Mouse (Mus musculus): ENCODE data around the gene Dclk2. TPM values are rescaled to one million over a fixed set of nuclear protein-coding genes. Genes with fewer than 3 reads are reported as not detected.
A peak's percentile ranks its signal among the peaks of the same experiment; 100 is the strongest.

Dclk2 gene
- polyA plus RNA-seq, 1 experiment from 2014 or later = 12.0 TPM

DNA sequence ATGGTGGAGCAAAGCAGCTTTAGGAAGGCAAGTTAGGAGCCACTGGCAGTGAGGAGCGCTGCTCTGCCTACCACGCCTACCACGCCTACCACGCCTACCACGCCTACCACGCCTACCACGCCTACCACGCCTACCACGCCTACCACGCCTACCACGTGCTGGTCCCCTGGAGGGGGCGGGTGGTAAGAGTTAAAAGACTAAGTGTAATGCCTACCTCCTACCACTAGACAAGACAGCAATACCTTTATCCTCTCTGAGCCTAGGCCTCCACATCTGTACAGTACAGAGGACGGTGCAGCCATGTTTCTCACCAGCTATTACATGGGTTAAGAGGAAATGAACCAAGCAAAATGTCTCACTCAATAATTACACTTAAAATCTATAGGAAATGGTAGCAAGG, 5.4 kb downstream of the Dclk2 start:
- ATAC-seq (replicated peaks; ENCODE audit: insufficient number of reproducible peaks, low FRiP score, low TSS enrichment, low read depth) (no peak), DNase-seq (ENCODE audit: low spot score) (no peak)
- 46% methylated on average over 13 of the region's 13 CpGs for whole genome bisulfite sequencing

DNA sequence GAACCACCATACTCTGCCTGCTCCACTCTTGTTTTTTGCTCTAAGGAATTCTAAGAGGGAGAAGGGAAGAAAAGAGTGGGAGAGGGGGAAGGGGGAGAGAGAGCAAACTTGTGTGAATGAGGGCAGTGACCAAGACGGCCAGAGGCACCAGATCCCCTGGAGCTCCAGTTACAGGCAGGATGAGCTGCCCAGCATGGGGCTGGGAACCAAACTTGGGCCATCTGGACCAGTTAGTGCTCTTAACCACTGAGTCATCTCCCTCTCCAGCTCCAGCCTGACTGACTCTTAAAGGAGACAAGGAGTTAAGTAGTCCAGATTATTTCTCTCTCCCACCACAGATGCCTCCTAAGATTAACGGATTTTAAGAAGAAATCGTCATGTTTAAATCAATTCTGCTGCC, 6.3 kb downstream of the Dclk2 start:
- Histone ChIP-seq H3K4me3 (ENCODE audit: low read depth, low read length) (no peak overlapping the region), H3K36me3 (replicated peaks; ENCODE audit: control insufficient read depth, insufficient read depth, low read depth, low read length) (no peaks in the 10 kb centered on the region), H3K27ac (replicated peaks; ENCODE audit: low read depth, low read length) (no peak overlapping the region), H3K4me1 (ENCODE audit: control insufficient read depth, insufficient read depth, low read length) (no peaks in the 10 kb centered on the region), H3K4me2 (ENCODE audit: low read depth, low read length) (no peak overlapping the region), H3K27me3 (ENCODE audit: control insufficient read depth, insufficient read depth, low read length) (peaks cover 5% of the 10 kb centered on the region), H3K9ac (replicated peaks; ENCODE audit: low read length) (no peak overlapping the region), H3K9me3 (replicated peaks; ENCODE audit: control insufficient read depth, low read length) (no peaks in the 10 kb centered on the region)
- DNase-seq (ENCODE audit: low spot score) (no peak), ATAC-seq (replicated peaks; ENCODE audit: insufficient number of reproducible peaks, low FRiP score, low TSS enrichment, low read depth) (no peak)
- 72% methylated on average over 3 of the region's 3 CpGs for WGBS

More for the DNA sequence above, 5.4 kb downstream of the Dclk2 start:
- H3K27me3 ChIP-seq (ENCODE audit: control insufficient read depth, insufficient read depth, low read length) = peaks cover 5% of the 10 kb centered on the region
- H3K36me3 ChIP-seq (replicated peaks; ENCODE audit: control insufficient read depth, insufficient read depth, low read depth, low read length) = no peaks in the 10 kb centered on the region
- H3K27ac ChIP-seq (replicated peaks; ENCODE audit: low read depth, low read length) = no peak overlapping the region
- H3K4me1 ChIP-seq (ENCODE audit: control insufficient read depth, insufficient read depth, low read length) = no peaks in the 10 kb centered on the region
- no peak overlapping the region for H3K4me2 ChIP-seq (ENCODE audit: low read depth, low read length)
- H3K4me3 ChIP-seq (ENCODE audit: low read depth, low read length) = no peak overlapping the region
- H3K9ac ChIP-seq (replicated peaks; ENCODE audit: low read length) = no peak overlapping the region
- H3K9me3 ChIP-seq (replicated peaks; ENCODE audit: control insufficient read depth, low read length) = no peaks in the 10 kb centered on the region

DNA sequence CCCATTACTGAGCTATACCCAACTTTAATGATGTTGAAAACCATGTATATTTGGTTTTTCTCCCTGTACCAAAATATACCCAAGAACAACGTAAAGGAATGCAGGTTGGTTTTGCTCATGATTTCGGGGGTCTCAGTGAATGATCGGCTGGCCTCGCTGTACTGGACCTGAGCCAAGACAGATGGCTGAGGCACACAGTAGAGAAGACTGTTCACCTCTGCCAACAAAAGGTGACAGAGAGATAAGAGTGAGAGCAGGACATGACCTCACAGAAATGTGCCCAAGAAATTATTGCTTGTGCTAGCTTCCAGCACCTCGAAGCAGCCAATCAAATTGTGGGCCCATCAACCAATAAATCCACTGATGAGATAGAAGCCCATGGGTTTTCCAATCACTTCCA, 22.3 kb downstream of the Dclk2 start:
- H3K27me3 ChIP-seq (ENCODE audit: control insufficient read depth, insufficient read depth, low read length) = no peaks in the 10 kb centered on the region
- WGBS = 92% methylated on average over 5 of the region's 5 CpGs
- H3K27ac ChIP-seq (replicated peaks; ENCODE audit: low read depth, low read length) = no peak overlapping the region
- no peak overlapping the region for H3K4me3 ChIP-seq (ENCODE audit: low read depth, low read length)
- H3K9ac ChIP-seq (replicated peaks; ENCODE audit: low read length) = no peak overlapping the region
- no peak for DNase-seq (ENCODE audit: low spot score)
- H3K9me3 ChIP-seq (replicated peaks; ENCODE audit: control insufficient read depth, low read length) = no peaks in the 10 kb centered on the region
- no peaks in the 10 kb centered on the region; the same call in 1 of the 2 replicates for H3K36me3 ChIP-seq (replicated peaks; ENCODE audit: control insufficient read depth, insufficient read depth, low read depth, low read length)
- H3K4me1 ChIP-seq (ENCODE audit: control insufficient read depth, insufficient read depth, low read length) = no peaks in the 10 kb centered on the region
- no peak overlapping the region for H3K4me2 ChIP-seq (ENCODE audit: low read depth, low read length)
- ATAC-seq (replicated peaks; ENCODE audit: insufficient number of reproducible peaks, low FRiP score, low TSS enrichment, low read depth) = no peak

DNA sequence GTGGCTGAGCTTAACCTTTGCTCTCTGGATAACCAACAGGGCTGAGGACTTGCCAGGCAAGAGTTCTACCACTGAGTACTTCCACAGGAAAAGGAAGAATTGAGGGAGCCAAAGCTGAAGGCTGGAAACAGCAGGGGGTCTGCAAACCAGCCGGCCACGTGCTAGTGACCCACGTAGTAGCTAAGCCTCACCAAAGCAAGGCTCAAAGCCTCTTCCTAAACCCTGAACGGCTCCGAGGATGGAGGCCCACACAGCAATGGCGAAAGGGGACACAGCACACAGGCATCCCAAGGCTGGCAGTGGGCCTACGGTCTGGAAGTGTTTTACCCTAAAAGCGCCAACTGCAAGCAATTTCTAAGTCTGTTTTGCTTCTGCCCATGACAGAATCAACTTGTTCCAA, 23.1 kb downstream of the Dclk2 start:
- H3K9me3 ChIP-seq (replicated peaks; ENCODE audit: control insufficient read depth, low read length) = no peaks in the 10 kb centered on the region
- no peak overlapping the region for H3K4me2 ChIP-seq (ENCODE audit: low read depth, low read length)
- H3K27ac ChIP-seq (replicated peaks; ENCODE audit: low read depth, low read length) = no peak overlapping the region; the same call in 1 of the 2 replicates
- WGBS = 50% methylated on average over 8 of the region's 8 CpGs
- no peaks in the 10 kb centered on the region for H3K4me1 ChIP-seq (ENCODE audit: control insufficient read depth, insufficient read depth, low read length)
- H3K27me3 ChIP-seq (ENCODE audit: control insufficient read depth, insufficient read depth, low read length) = no peaks in the 10 kb centered on the region
- no peak overlapping the region for H3K4me3 ChIP-seq (ENCODE audit: low read depth, low read length)
- no peaks in the 10 kb centered on the region for H3K36me3 ChIP-seq (replicated peaks; ENCODE audit: control insufficient read depth, insufficient read depth, low read depth, low read length)
- H3K9ac ChIP-seq (replicated peaks; ENCODE audit: low read length) = no peak overlapping the region
- DNase-seq (ENCODE audit: low spot score) (peak; percentile 13), ATAC-seq (replicated peaks; ENCODE audit: insufficient number of reproducible peaks, low FRiP score, low TSS enrichment, low read depth) (no peak)

DNA sequence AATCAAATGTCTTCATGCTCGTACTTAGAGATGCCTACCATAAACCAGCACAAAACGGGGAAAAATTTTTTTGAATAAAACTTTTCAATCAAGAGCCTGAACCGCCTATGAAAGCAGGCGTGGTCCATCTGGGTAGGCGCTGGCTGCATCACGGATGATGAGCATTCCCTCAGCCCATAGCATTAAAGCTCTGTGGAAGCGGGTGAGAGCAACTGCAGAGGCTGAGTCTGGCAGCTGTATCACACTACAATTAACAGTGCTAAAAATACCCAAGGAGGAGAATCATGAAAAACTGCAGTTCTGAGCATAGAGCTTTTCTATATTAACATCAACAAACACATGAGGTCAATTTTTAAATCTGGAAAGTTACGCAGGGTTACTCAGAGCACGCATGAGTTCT, 23.6 kb downstream of the Dclk2 start:
- DNase-seq (ENCODE audit: low spot score) (no peak), ATAC-seq (replicated peaks; ENCODE audit: insufficient number of reproducible peaks, low FRiP score, low TSS enrichment, low read depth) (no peak)
- no peaks in the 10 kb centered on the region for H3K4me1 ChIP-seq (ENCODE audit: control insufficient read depth, insufficient read depth, low read length)
- H3K9me3 ChIP-seq (replicated peaks; ENCODE audit: control insufficient read depth, low read length) = no peaks in the 10 kb centered on the region
- WGBS = 82% methylated on average over 9 of the region's 9 CpGs
- no peak overlapping the region for H3K4me2 ChIP-seq (ENCODE audit: low read depth, low read length)
- no peaks in the 10 kb centered on the region for H3K27me3 ChIP-seq (ENCODE audit: control insufficient read depth, insufficient read depth, low read length)
- no peak overlapping the region for H3K27ac ChIP-seq (replicated peaks; ENCODE audit: low read depth, low read length)
- no peak overlapping the region for H3K4me3 ChIP-seq (ENCODE audit: low read depth, low read length)
- H3K9ac ChIP-seq (replicated peaks; ENCODE audit: low read length) = no peak overlapping the region
- no peaks in the 10 kb centered on the region for H3K36me3 ChIP-seq (replicated peaks; ENCODE audit: control insufficient read depth, insufficient read depth, low read depth, low read length)

DNA sequence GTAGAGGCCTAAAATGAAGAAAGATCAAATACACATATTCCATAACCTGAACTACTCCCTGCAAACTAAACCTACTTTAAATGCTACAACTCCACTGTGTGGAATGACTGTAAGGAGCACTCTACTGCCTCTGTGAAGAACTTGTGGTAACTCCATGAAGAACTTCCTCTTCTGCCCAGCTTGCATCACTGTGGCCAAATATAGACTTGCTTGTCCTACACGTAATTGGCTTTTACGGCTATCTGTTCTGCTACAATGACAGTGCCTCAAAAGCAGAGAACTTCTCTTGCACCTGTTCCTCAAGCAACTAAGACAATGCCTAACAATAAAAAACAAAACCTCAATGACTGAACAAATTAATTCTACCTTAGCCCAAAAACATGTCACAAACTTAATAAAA, 26.2 kb downstream of the Dclk2 start:
- no peak for ATAC-seq (replicated peaks; ENCODE audit: insufficient number of reproducible peaks, low FRiP score, low TSS enrichment, low read depth)
- DNase-seq (ENCODE audit: low spot score) = no peak
- H3K27me3 ChIP-seq (ENCODE audit: control insufficient read depth, insufficient read depth, low read length) = no peaks in the 10 kb centered on the region
- no peaks in the 10 kb centered on the region for H3K9me3 ChIP-seq (replicated peaks; ENCODE audit: control insufficient read depth, low read length)
- H3K4me1 ChIP-seq (ENCODE audit: control insufficient read depth, insufficient read depth, low read length) = no peaks in the 10 kb centered on the region
- no peak overlapping the region for H3K27ac ChIP-seq (replicated peaks; ENCODE audit: low read depth, low read length)
- H3K4me2 ChIP-seq (ENCODE audit: low read depth, low read length) = no peak overlapping the region
- H3K4me3 ChIP-seq (ENCODE audit: low read depth, low read length) = no peak overlapping the region
- H3K36me3 ChIP-seq (replicated peaks; ENCODE audit: control insufficient read depth, insufficient read depth, low read depth, low read length) = no peaks in the 10 kb centered on the region
- 87% methylated on average over 2 of the region's 2 CpGs for WGBS
- no peak overlapping the region for H3K9ac ChIP-seq (replicated peaks; ENCODE audit: low read length)

DNA sequence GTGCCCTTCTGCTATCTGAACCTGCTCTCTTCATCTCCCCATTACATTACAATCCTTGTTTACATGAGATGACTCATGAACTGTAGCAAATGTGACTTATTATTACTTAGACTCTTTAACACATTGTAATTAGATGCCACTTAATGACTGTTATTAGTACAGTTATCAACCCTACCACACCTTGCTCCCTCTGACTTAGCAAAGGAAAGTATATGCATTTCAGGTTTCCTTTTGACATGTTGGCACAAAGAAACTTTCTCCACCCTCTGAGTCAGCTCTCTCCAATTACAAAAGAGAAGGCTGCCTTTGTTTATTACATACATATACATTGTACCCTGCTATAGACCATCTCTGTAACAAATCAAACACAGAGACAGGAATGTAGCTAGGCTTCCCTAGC, 33.1 kb downstream of the Dclk2 start:
- Histone ChIP-seq H3K4me3 (ENCODE audit: low read depth, low read length) (no peak overlapping the region), H3K4me2 (ENCODE audit: low read depth, low read length) (no peak overlapping the region), H3K4me1 (ENCODE audit: control insufficient read depth, insufficient read depth, low read length) (no peaks in the 10 kb centered on the region), H3K27ac (replicated peaks; ENCODE audit: low read depth, low read length) (no peak overlapping the region), H3K9ac (replicated peaks; ENCODE audit: low read length) (no peak overlapping the region), H3K9me3 (replicated peaks; ENCODE audit: control insufficient read depth, low read length) (no peaks in the 10 kb centered on the region), H3K27me3 (ENCODE audit: control insufficient read depth, insufficient read depth, low read length) (no peaks in the 10 kb centered on the region), H3K36me3 (replicated peaks; ENCODE audit: control insufficient read depth, insufficient read depth, low read depth, low read length) (no peaks in the 10 kb centered on the region)
- DNase-seq (ENCODE audit: low spot score) (no peak), ATAC-seq (replicated peaks; ENCODE audit: insufficient number of reproducible peaks, low FRiP score, low TSS enrichment, low read depth) (no peak)

DNA sequence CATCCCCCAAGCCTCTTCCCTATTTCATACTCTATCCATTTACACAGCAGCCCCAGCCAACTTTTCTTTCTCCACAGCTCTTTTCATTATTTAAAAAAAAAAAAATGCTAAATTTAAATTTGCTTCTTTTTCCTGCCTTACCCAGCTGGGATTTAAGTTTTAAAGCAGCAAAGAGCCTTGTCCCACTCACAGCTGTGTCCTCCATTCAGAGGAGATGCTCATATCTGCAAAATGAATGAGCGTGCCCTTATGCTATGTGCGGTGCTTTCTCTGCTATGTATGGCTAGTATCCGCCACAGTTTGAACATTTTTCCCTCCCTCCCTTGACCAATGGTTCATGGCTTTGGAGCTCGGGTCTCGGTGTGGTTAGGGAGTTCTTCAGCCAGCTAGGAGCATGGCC, 35.5 kb downstream of the Dclk2 start:
- no peak overlapping the region for H3K9ac ChIP-seq (replicated peaks; ENCODE audit: low read length)
- H3K9me3 ChIP-seq (replicated peaks; ENCODE audit: control insufficient read depth, low read length) = no peaks in the 10 kb centered on the region
- no peaks in the 10 kb centered on the region for H3K27me3 ChIP-seq (ENCODE audit: control insufficient read depth, insufficient read depth, low read length)
- ATAC-seq (replicated peaks; ENCODE audit: insufficient number of reproducible peaks, low FRiP score, low TSS enrichment, low read depth) (no peak), DNase-seq (ENCODE audit: low spot score) (no peak)
- no peak overlapping the region for H3K4me3 ChIP-seq (ENCODE audit: low read depth, low read length)
- H3K36me3 ChIP-seq (replicated peaks; ENCODE audit: control insufficient read depth, insufficient read depth, low read depth, low read length) = no peaks in the 10 kb centered on the region
- no peak overlapping the region for H3K4me2 ChIP-seq (ENCODE audit: low read depth, low read length)
- H3K27ac ChIP-seq (replicated peaks; ENCODE audit: low read depth, low read length) = no peak overlapping the region
- H3K4me1 ChIP-seq (ENCODE audit: control insufficient read depth, insufficient read depth, low read length) = no peaks in the 10 kb centered on the region
- whole genome bisulfite sequencing = 96% methylated on average over 5 of the region's 5 CpGs

Measured in embryonic facial prominence, embryonic 11.5 days (tissue).